Mouse (Mus musculus) CH12.LX (cell line): ENCODE measurements at regions not wholly inside any gene's neighbourhood (a gene's known extent, or its start where the extent isn't known, plus 50 kb on each side); places are given as distances from the start of the nearest gene placed in this dataset.

Source experiments
- DNase-seq: peaks from one replicate; pipeline ENCODE4 v3.0.0-alpha.2; 2013; ENCODE audit errors: extremely low read depth
- H3K27ac ChIP-seq: 2 replicates; pipeline ENCODE4 v1.5.1; 2012; ENCODE audit warnings: low read depth, mild to moderate bottlenecking, control low read depth, moderate library complexity; ENCODE audit not compliant: insufficient read depth
- H3K27me3 ChIP-seq: replicated peaks from 2 replicates; pipeline ENCODE3; 2012; ENCODE audit warnings: inconsistent platforms
- H3K36me3 ChIP-seq, 2 experiments: replicated peaks in 1 of 2; 2 replicates each; pipeline versions ENCODE3 to v1.6.1; 2012; ENCODE audit warnings: inconsistent platforms in 1 of 2, low read length in 1 of 2, mild to moderate bottlenecking in 1 of 2, mixed read lengths in 1 of 2, moderate library complexity in 1 of 2; ENCODE audit not compliant: control insufficient read depth in 1 of 2, insufficient read depth in 1 of 2
- H3K4me1 ChIP-seq, 2 experiments: 2 replicates each; pipeline ENCODE4 v1.6.1; 2012; ENCODE audit warnings: inconsistent platforms in 1 of 2, moderate library complexity in 1 of 2; ENCODE audit not compliant: insufficient read depth in 2 of 2, control insufficient read depth in 1 of 2
- H3K4me2 ChIP-seq: 2 replicates; pipeline ENCODE4 v1.6.1; 2012; ENCODE audit warnings: low read depth, mild to moderate bottlenecking, control low read depth; ENCODE audit not compliant: poor library complexity, insufficient read depth, severe bottlenecking
- H3K4me3 ChIP-seq, 3 experiments: fragments of 150-350 bp in 1 of 3; sonication (generic) in 1 of 3; replicated peaks in 1 of 3; 2 replicates each; pipeline versions ENCODE3 to v1.5.1; 2011 to 2012; ENCODE audit warnings: low read depth in 2 of 3, low read length in 2 of 3, mild to moderate bottlenecking in 2 of 3, moderate library complexity in 2 of 3, control low read depth in 1 of 3, improper control_type of control experiment in 1 of 3, inconsistent platforms in 1 of 3, mixed read lengths in 1 of 3; ENCODE audit not compliant: poor library complexity in 1 of 3
- H3K79me2 ChIP-seq: replicated peaks from 2 replicates; pipeline ENCODE4 v1.6.1; 2012; ENCODE audit warnings: mild to moderate bottlenecking, moderate library complexity; ENCODE audit not compliant: control insufficient read depth, poor library complexity, insufficient read depth, severe bottlenecking; ENCODE audit errors: extremely low read depth
- H3K9ac ChIP-seq: 2 replicates; pipeline ENCODE4 v1.6.1; 2012; ENCODE audit warnings: low read depth, mild to moderate bottlenecking, control low read depth, moderate library complexity; ENCODE audit not compliant: insufficient read depth
- H3K9me3 ChIP-seq: replicated peaks from 2 replicates; pipeline ENCODE3; 2012; ENCODE audit warnings: low read length, inconsistent platforms, mixed read lengths
- CHD2 ChIP-seq: IDR thresholded peaks from 2 replicates; pipeline ENCODE4 v1.6.1; 2011; ENCODE audit warnings: low read length, improper control_type of control experiment
- ELF1 ChIP-seq: IDR thresholded peaks from 2 replicates; pipeline ENCODE4 v1.6.1; 2014; ENCODE audit warnings: low read depth, mild to moderate bottlenecking, inconsistent platforms, low read length, improper control_type of control experiment
- EP300 ChIP-seq: IDR thresholded peaks from 2 replicates; pipeline ENCODE4 v1.6.1; 2011; ENCODE audit warnings: low read length, improper control_type of control experiment
- ETS1 ChIP-seq: conservative IDR thresholded peaks from 2 replicates; pipeline ENCODE4 v1.6.1; 2012; ENCODE audit warnings: low read depth, mild to moderate bottlenecking, inconsistent platforms, low read length, improper control_type of control experiment, moderate library complexity
- IRF4 ChIP-seq: IDR thresholded peaks from 2 replicates; pipeline ENCODE4 v1.6.1; 2014; ENCODE audit warnings: low read depth, mild to moderate bottlenecking, inconsistent platforms, low read length, improper control_type of control experiment
- JUND ChIP-seq: conservative IDR thresholded peaks from 2 replicates; pipeline ENCODE4 v1.6.1; 2011; ENCODE audit warnings: low read depth, low read length, improper control_type of control experiment
- MAFK ChIP-seq: IDR thresholded peaks from 2 replicates; pipeline ENCODE4 v1.6.1; 2011; ENCODE audit warnings: low read length, improper control_type of control experiment; ENCODE audit not compliant: insufficient replicate concordance
- MAZ ChIP-seq: IDR thresholded peaks from 2 replicates; pipeline ENCODE4 v1.6.1; 2012; ENCODE audit warnings: low read depth, mild to moderate bottlenecking, inconsistent platforms, low read length, improper control_type of control experiment, moderate library complexity
- MYC ChIP-seq: IDR thresholded peaks from 2 replicates; pipeline ENCODE4 v1.6.1; 2011; ENCODE audit warnings: low read depth, mild to moderate bottlenecking, improper control_type of control experiment, low read length
- PAX5 ChIP-seq: IDR thresholded peaks from 2 replicates; pipeline ENCODE4 v1.6.1; 2012; ENCODE audit warnings: low read length, inconsistent platforms, mixed read lengths
- POLR2A ChIP-seq: IDR thresholded peaks from 2 replicates; pipeline ENCODE4 v1.6.1; 2011; ENCODE audit warnings: low read depth, mild to moderate bottlenecking, improper control_type of control experiment, low read length
- RCOR1 ChIP-seq: conservative IDR thresholded peaks from 2 replicates; pipeline ENCODE4 v1.6.1; 2012; ENCODE audit warnings: low read depth, mild to moderate bottlenecking, inconsistent platforms, low read length, improper control_type of control experiment
- TBP ChIP-seq: conservative IDR thresholded peaks from 2 replicates; pipeline ENCODE4 v1.6.1; 2011; ENCODE audit warnings: low read depth, low read length, improper control_type of control experiment
- TCF12 ChIP-seq: IDR thresholded peaks from 2 replicates; pipeline ENCODE4 v1.6.1; 2014; ENCODE audit warnings: low read depth, mild to moderate bottlenecking, inconsistent platforms, low read length, improper control_type of control experiment
- USF2 ChIP-seq: conservative IDR thresholded peaks from 2 replicates; pipeline ENCODE4 v1.6.1; 2011; ENCODE audit warnings: low read depth, low read length, improper control_type of control experiment
- ZKSCAN1 ChIP-seq: IDR thresholded peaks from 2 replicates; pipeline ENCODE4 v1.6.1; 2012; ENCODE audit warnings: low read depth, inconsistent platforms, low read length, improper control_type of control experiment, borderline replicate concordance
- dilution Hi-C: fragments of 300-500 bp; cut with MboI; formaldehyde crosslinking; loops from 2 replicates; pipeline ENCODE4 v1.14.3; 2020; ENCODE audit warnings: low sequenced_read_pairs; ENCODE audit not compliant: extremely low pct_unique_long_range_greater_than_20kb, extremely low pct_ligation_motif_present
- in situ Hi-C: fragments of 300-500 bp; cut with MboI; formaldehyde crosslinking; loops from 3 replicates; pipeline ENCODE4 v1.14.3; 2019; ENCODE audit warnings: low sequenced_read_pairs, low pct_ligation_motif_present, low pct_unique_long_range_greater_than_20kb, mixed read lengths

GRCm38 (mm10) chr14:114842327-114842726, 249.7 kb upstream of the Gpc5 start:
- H3K4me1 ChIP-seq = no peaks in the 10 kb centered on the region
- H3K4me3 ChIP-seq = no peak overlapping the region
- H3K9ac ChIP-seq = no peak overlapping the region
- H3K27me3 ChIP-seq = no peaks in the 10 kb centered on the region
- H3K9me3 ChIP-seq = peaks cover 4% of the 10 kb centered on the region
- in situ Hi-C loops = no loop called here
- H3K27ac ChIP-seq = no peak overlapping the region
- H3K36me3 ChIP-seq = no peaks in the 10 kb centered on the region
- no peak overlapping the region for H3K4me2 ChIP-seq
- TF ChIP-seq IRF4 (no peak), CHD2 (no peak), TBP (no peak), USF2 (no peak), ZKSCAN1 (no peak), PAX5 (no peak)
- dilution Hi-C loops = no loop called here
- DNase-seq = no peak
- no peaks in the 10 kb centered on the region for H3K79me2 ChIP-seq

- H3K27me3 ChIP-seq = no peaks in the 10 kb centered on the region
- no peaks in the 10 kb centered on the region for H3K4me1 ChIP-seq
- DNase-seq = no peak
- no peak overlapping the region for H3K27ac ChIP-seq
- H3K79me2 ChIP-seq = no peaks in the 10 kb centered on the region
- in situ Hi-C loops = no loop called here
- H3K4me2 ChIP-seq = no peak overlapping the region
- H3K9ac ChIP-seq = no peak overlapping the region
- dilution Hi-C loops = no loop called here
- no peaks in the 10 kb centered on the region for H3K36me3 ChIP-seq
- peaks cover 4% of the 10 kb centered on the region for H3K9me3 ChIP-seq
- no peak overlapping the region for H3K4me3 ChIP-seq
- TF ChIP-seq MAFK (no peak), EP300 (no peak), POLR2A (no peak), RCOR1 (no peak), TCF12 (no peak), MAZ (no peak), JUND (no peak), ETS1 (no peak), TBP (no peak), ELF1 (no peak), MYC (no peak)
Measured at GRCm38 (mm10) chr14:114843105-114843743, 248.8 kb upstream of the Gpc5 start.
